Mouse (Mus musculus) intestine, embryonic 16.5 days (tissue): ENCODE measurements around the gene Flvcr1. TPM values are rescaled to one million over a fixed set of nuclear protein-coding genes. Genes with fewer than 3 reads are reported as not detected.
"Not testable (repeated sequence)": the region's sequence is repeated elsewhere in the genome, so short reads cannot be mapped to it uniquely, and the experiment has no call there.

ENCODE experiments used
- ATAC-seq: fragments of 200-750 bp; cut with Nextera tagmentation; 2 replicates; pipeline ENCODE4 v1.8.0; 2017; ENCODE audit warnings: moderate TSS enrichment, moderate library complexity
- H3K27ac ChIP-seq: fragments of 300-500 bp; sonication (generic); 2 replicates; pipeline ENCODE4 v1.5.1; 2014; ENCODE audit warnings: mild to moderate bottlenecking, low read length
- H3K27me3 ChIP-seq: fragments of 300-500 bp; sonication (generic); replicated peaks from 2 replicates; pipeline ENCODE4 v1.6.1; 2014; ENCODE audit warnings: low read length, control low read depth, mixed read lengths; ENCODE audit not compliant: control insufficient read depth, insufficient read depth
- H3K36me3 ChIP-seq: fragments of 300-500 bp; sonication (generic); 2 replicates; pipeline ENCODE4 v1.6.1; 2014; ENCODE audit warnings: low read length, control low read depth; ENCODE audit not compliant: control insufficient read depth, insufficient read depth
- H3K4me1 ChIP-seq: fragments of 300-500 bp; sonication (generic); 2 replicates; pipeline ENCODE4 v1.6.1; 2014; ENCODE audit warnings: low read length, control low read depth, mixed read lengths; ENCODE audit not compliant: control insufficient read depth, insufficient read depth
- H3K4me2 ChIP-seq: fragments of 300-500 bp; sonication (generic); 2 replicates; pipeline ENCODE4 v1.6.1; 2014; ENCODE audit warnings: low read depth, low read length, control low read depth
- H3K4me3 ChIP-seq: fragments of 300-500 bp; sonication (generic); 2 replicates; pipeline ENCODE4 v1.5.1; 2014; ENCODE audit warnings: mild to moderate bottlenecking, low read length
- H3K9ac ChIP-seq: fragments of 300-500 bp; sonication (generic); 2 replicates; pipeline ENCODE4 v1.6.1; 2014; ENCODE audit warnings: low read depth, low read length
- H3K9me3 ChIP-seq: fragments of 300-500 bp; sonication (generic); 2 replicates; pipeline ENCODE4 v1.6.1; 2016; ENCODE audit warnings: low read length, control low read depth; ENCODE audit not compliant: control insufficient read depth
- WGBS: fragments of 180-500 bp; shearing (Covaris S2); extraction: QIAGEN DNeasy Blood & Tissue Kit; methylation state at CpG from one replicate; pipeline ENCODE4 v1.1.7; 2014; 5-methylcytosine and 5-hydroxymethylcytosine counted together
- polyA plus RNA-seq: library from polyadenylated mRNA; unstranded; fragments of >200 nt; fragmentation: Nextera tagmentation; extraction: Ambion mirVana; gene quantifications from 2 replicates; pipeline ENCODE4 v1.2.1, GENCODE M21; 2015

Flvcr1 gene
- polyA plus RNA-seq, 1 experiment from 2014 or later, result 8.4 TPM

DNA sequence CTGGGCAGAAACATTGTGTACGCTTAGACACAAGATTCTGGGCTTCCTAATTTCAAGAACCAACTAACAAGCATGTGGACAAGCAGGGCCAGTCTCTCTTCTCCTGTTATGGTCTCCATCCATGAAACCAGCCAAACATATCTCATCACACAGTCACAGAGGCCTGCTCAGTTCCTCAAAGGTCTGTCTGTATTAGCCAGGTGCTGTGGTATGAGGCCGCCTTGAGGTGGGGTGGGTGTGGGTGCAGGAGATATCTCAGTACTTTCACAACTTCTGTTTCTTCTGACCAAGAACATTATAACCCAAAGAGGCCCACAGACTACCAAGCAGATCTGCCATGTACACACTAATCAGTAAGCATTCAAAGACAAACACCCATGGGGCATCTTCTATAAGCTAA lies 19.3 kb upstream of the Flvcr1 start:
- Histone ChIP-seq H3K36me3 (no peaks in the 10 kb centered on the region), H3K27ac (no peak overlapping the region), H3K4me1 (no peaks in the 10 kb centered on the region), H3K4me2 (no peak overlapping the region), H3K9ac (no peak overlapping the region), H3K4me3 (no peak overlapping the region), H3K27me3 (no peaks in the 10 kb centered on the region), H3K9me3 (no peaks in the 10 kb centered on the region)
- ATAC-seq, result no peak
- WGBS, result 89% methylated on average over 2 of the region's 2 CpGs

DNA sequence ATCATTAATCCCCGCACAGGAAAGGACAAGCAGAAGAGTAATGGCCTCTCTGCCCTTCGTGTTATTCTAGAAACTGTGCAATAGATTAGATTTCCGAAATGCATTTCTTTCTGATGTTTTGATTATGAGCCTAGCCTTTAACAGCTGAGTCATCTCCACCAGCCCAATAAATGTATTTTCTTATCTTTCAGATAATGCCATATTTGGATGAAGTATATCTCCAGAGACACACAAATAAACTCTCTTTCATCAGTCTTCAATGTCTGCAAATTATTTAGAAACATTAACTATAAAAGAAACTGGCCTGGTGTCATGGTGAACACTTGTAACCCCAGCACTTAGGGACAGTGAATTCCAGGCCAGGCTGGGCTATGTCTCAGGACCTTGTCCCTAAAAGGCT lies 16.7 kb upstream of the Flvcr1 start:
- 67% methylated on average over 3 of the region's 3 CpGs for WGBS
- no peaks in the 10 kb centered on the region for H3K9me3 ChIP-seq
- H3K27ac ChIP-seq, result no peak overlapping the region
- no peak overlapping the region for H3K4me3 ChIP-seq
- H3K36me3 ChIP-seq, result no peaks in the 10 kb centered on the region
- ATAC-seq, result no peak
- H3K9ac ChIP-seq, result no peak overlapping the region
- no peaks in the 10 kb centered on the region for H3K27me3 ChIP-seq
- no peak overlapping the region for H3K4me2 ChIP-seq
- H3K4me1 ChIP-seq, result no peaks in the 10 kb centered on the region

DNA sequence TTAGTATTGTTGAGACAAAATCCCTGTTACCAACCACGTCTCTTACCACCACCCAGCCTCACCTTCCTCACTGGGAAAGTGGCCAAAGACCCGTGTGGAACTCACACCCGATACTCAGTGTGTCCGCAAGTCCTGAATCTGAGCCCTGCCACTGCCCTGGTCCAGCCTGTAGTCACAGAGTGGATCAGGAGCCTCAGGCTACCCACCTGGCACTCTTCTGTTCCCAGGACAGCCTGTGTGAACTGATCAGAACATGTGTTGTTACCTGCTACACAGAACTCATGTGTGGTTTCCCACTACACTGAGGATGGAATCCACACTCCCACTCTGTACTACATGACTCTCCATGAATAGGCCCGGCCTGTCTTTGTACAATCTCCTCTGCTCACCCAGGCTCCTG lies 16.1 kb upstream of the Flvcr1 start:
- Histone ChIP-seq H3K4me1 (no peaks in the 10 kb centered on the region), H3K9ac (no peak overlapping the region), H3K36me3 (no peaks in the 10 kb centered on the region), H3K4me3 (no peak overlapping the region), H3K4me2 (no peak overlapping the region), H3K9me3 (no peaks in the 10 kb centered on the region), H3K27me3 (no peaks in the 10 kb centered on the region), H3K27ac (no peak overlapping the region)
- 82% methylated on average over 5 of the region's 5 CpGs for WGBS
- ATAC-seq, result no peak

DNA sequence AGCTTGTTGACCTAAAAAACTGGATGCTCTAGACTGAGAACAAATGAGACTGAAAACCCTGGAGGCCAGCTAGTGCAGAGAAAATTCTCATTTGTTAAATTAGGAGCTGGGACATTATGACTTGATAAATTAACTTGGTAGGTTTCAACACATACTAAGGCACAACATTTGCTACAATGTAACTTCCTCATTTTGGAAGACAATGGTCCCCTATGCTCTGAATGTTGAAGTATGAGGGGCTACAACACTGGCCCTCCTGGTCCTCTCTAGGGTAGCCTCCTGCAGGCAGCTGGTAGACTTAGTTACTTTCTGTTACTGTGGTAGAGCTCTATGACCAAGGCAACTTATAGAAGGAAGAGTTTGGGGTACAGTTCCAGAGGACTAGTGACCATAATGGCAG lies 15.4 kb upstream of the Flvcr1 start:
- Histone ChIP-seq H3K9ac (no peak overlapping the region), H3K4me1 (no peaks in the 10 kb centered on the region), H3K4me3 (no peak overlapping the region), H3K9me3 (no peaks in the 10 kb centered on the region), H3K27ac (no peak overlapping the region), H3K36me3 (no peaks in the 10 kb centered on the region), H3K27me3 (no peaks in the 10 kb centered on the region), H3K4me2 (no peak overlapping the region)
- ATAC-seq, result no peak

DNA sequence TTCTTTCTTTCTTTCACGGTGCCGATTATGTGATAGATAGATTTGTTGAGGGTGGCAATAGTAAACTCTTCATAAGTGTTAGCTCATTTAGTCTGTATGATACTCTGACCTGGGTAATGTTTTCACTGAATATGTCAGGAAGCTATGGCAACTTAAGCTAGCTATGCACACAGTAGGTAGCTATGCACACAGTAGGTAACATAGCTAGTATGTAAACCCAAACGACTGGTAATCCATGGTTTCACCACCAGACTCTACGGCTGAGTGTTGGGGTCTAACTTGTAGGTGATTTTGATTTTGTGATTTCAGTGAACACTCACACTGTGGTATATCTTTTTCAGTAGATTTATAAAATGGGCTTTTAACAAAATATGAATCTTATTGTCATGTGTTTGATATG lies 12.0 kb upstream of the Flvcr1 start:
- H3K27me3 ChIP-seq, result no peaks in the 10 kb centered on the region
- no peaks in the 10 kb centered on the region for H3K4me1 ChIP-seq
- no peaks in the 10 kb centered on the region for H3K36me3 ChIP-seq
- H3K4me3 ChIP-seq, result no peak overlapping the region
- H3K9ac ChIP-seq, result no peak overlapping the region
- H3K27ac ChIP-seq, result no peak overlapping the region
- 86% methylated on average over 4 of the region's 4 CpGs for WGBS
- no peaks in the 10 kb centered on the region for H3K9me3 ChIP-seq
- no peak overlapping the region for H3K4me2 ChIP-seq
- no peak for ATAC-seq

DNA sequence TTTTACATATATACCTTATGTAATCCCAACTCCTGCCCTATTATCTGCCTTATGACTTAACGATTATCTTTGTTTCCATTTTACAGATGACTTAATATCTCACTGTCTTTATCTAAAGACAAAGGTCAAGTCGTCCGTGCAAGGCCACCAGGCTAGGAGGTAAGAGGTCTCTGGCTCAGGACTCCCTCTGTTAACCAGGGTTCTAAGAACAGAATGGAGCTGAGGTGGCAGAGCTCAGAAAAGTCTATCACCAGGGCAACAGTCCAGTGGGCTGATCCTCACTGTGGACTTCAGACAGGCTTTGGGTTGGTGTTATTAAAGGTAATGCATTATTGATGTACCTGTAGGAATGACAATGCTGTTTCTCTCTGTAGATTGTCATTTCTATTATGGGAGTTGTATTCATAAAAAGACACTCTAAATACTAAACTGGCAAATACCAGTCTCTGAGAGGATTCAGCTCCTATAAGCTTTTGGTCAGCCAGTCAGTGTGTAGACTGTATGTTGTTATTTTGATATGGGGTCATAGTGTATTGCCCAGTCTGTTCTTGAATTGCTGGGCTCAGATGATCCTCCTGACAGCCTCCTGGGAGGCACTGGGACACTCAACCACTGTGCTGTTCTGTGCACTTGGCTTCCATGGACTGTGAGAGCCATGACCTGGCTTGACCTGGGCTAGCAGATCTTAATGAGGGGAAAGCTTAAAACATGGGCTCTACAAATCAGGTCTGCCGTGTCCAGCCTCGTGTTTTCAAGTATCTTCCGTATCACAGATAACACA lies 10.8 kb upstream of the Flvcr1 start, which contains the start of gene Spata45:
Gene Spata45 (plus strand): TSS at position 86 of the 781 bp plus-strand sequence.
- H3K4me1 ChIP-seq, result no peaks in the 10 kb centered on the region
- no peaks in the 10 kb centered on the region for H3K9me3 ChIP-seq
- ATAC-seq, result peak; percentile 97
- H3K27ac ChIP-seq, result peak within 1 kb of the TSS; percentile 59; the same call in 1 of the 2 replicates
- WGBS, result 66% methylated on average over 6 of the region's 6 CpGs
- no peak within 1 kb of the TSS for H3K4me3 ChIP-seq
- H3K27me3 ChIP-seq, result no peaks in the 10 kb centered on the region
- H3K9ac ChIP-seq, result no peak within 1 kb of the TSS
- no peaks in the 10 kb centered on the region for H3K36me3 ChIP-seq
- H3K4me2 ChIP-seq, result no peak within 1 kb of the TSS

DNA sequence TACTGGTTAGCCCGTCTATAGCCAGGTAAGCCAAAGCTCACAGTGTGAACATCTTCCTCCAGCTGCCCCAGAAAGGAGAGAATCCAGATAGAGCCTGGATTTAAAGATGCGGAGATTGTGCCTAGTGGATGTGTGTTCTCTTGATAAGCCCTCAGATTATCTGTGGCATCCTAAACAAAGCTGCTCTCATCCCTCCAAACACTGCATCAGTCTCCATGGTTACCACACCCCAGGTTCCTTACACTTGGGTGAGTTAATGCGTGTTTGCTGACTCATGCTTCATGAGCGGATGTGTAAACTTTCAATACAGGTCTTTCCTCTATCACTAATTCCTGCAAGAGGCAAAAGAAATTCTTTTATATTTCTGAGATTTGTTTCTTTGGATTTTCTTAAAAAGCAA lies 9.7 kb upstream of the Flvcr1 start:
- no peak for ATAC-seq
- H3K4me1 ChIP-seq, result no peaks in the 10 kb centered on the region
- 38% methylated on average over 4 of the region's 4 CpGs for WGBS

DNA sequence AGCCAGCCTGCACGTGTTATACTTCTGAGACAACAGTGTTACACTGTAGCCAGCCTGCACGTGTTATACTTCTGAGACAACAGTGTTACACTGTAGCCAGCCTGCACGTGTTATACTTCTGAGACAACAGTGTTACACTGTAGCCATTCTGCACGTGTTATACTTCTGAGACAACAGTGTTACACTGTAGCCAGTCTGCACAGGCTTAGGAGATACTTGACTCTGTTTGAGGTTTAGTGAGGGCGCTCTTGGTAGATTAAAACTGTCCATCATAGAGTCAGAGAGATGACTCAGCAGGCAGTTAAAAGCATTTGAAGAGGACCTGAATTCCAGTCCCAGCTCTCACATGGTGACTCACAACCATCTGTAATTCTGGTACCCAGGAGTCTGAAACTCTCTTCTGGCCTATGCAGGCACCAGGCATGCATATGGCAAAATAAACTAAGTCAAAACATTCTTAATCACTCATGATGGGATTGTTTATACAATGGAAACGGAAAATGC lies 5.0 kb upstream of the Flvcr1 start:
- H3K27me3 ChIP-seq, ATAC-seq, H3K9me3 ChIP-seq, H3K36me3 ChIP-seq, H3K4me1 ChIP-seq, H3K4me2 ChIP-seq, H3K27ac ChIP-seq, H3K9ac ChIP-seq, H3K4me3 ChIP-seq: not testable (repeated sequence)
- WGBS, result 68% methylated on average over 6 of the region's 6 CpGs

More for the DNA sequence above, 9.7 kb upstream of the Flvcr1 start:
- Histone ChIP-seq H3K4me3 (no peak overlapping the region), H3K4me2 (no peak overlapping the region), H3K36me3 (no peaks in the 10 kb centered on the region), H3K27ac (no peak overlapping the region), H3K9me3 (no peaks in the 10 kb centered on the region), H3K27me3 (no peaks in the 10 kb centered on the region), H3K9ac (no peak overlapping the region)

DNA sequence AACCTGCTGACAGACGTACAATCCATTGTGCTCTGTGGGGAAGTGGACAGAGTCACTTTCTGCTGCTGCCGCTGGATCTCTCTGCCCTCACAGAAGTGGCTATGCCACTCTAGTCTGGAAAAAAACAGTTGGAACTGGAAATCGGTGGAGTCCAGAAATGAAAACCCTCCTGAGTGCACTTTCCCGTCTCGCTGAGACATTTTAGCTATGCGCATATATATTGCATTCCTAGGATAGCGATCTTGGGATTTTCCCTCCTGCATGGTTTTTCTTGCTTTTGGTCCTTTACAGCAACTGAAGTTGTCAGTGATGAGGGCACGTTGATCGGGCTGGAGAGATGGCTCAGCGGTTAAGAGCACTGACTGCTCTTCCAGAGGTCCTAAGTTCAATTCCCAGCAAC lies 4.2 kb upstream of the Flvcr1 start:
- no peaks in the 10 kb centered on the region for H3K36me3 ChIP-seq
- no peaks in the 10 kb centered on the region for H3K27me3 ChIP-seq
- no peak for ATAC-seq
- peak overlapping the region; percentile 58 for H3K27ac ChIP-seq
- peaks cover 10% of the 10 kb centered on the region for H3K4me1 ChIP-seq
- WGBS, result 68% methylated on average over 10 of the region's 10 CpGs
- H3K9ac ChIP-seq, result no peak overlapping the region
- H3K4me3 ChIP-seq, result no peak overlapping the region
- H3K4me2 ChIP-seq, result no peak overlapping the region
- no peaks in the 10 kb centered on the region for H3K9me3 ChIP-seq
